Mouse (Mus musculus): ENCODE data around the gene Gm10142. TPM values are rescaled to one million over a fixed set of nuclear protein-coding genes. Genes with fewer than 3 reads are reported as not detected.
"Not testable (repeated sequence)": the region's sequence is repeated elsewhere in the genome, so short reads cannot be mapped to it uniquely, and the experiment has no call there.

The Gm10142 gene
- polyA plus RNA-seq, 1 experiment from 2014 or later, result not detected

GRCm38 (mm10) chr10:77750686-77751085 is 35.1 kb downstream of the Gm10142 start:
- ATAC-seq (replicated peaks); H3K4me1 ChIP-seq; H3K4me2 ChIP-seq (replicated peaks); H3K27me3 ChIP-seq; H3K36me3 ChIP-seq; H3K27ac ChIP-seq (replicated peaks); H3K9me3 ChIP-seq; H3K9ac ChIP-seq (replicated peaks); H3K4me3 ChIP-seq: not testable (repeated sequence)
- 73% methylated on average over 1 of the region's 1 CpGs for WGBS

- not testable (repeated sequence) for H3K9me3 ChIP-seq; H3K4me1 ChIP-seq; H3K9ac ChIP-seq (replicated peaks); ATAC-seq (replicated peaks); H3K27me3 ChIP-seq; H3K4me3 ChIP-seq; H3K27ac ChIP-seq (replicated peaks); H3K36me3 ChIP-seq; H3K4me2 ChIP-seq (replicated peaks)
- 71% methylated on average over 1 of the region's 1 CpGs for whole genome bisulfite sequencing
These were observed 35.6 kb downstream of the Gm10142 start, which contains the start of gene Gm9736 for GRCm38 (mm10) chr10:77751254-77751653. TSS of gene Gm9736 (minus strand) at chr10:77751354.

- H3K4me1 ChIP-seq; H3K27ac ChIP-seq (replicated peaks); H3K9ac ChIP-seq (replicated peaks); H3K9me3 ChIP-seq; H3K27me3 ChIP-seq; ATAC-seq (replicated peaks); H3K4me2 ChIP-seq (replicated peaks); H3K4me3 ChIP-seq; H3K36me3 ChIP-seq: not testable (repeated sequence)
- WGBS, result 66% methylated on average over 3 of the region's 3 CpGs
These were observed 36.7 kb downstream of the Gm10142 start for GRCm38 (mm10) chr10:77752312-77752711.

- Histone ChIP-seq H3K9me3 (no peaks in the 10 kb centered on the region), H3K9ac (replicated peaks) (no peak overlapping the region), H3K27me3 (no peaks in the 10 kb centered on the region), H3K4me1 (no peaks in the 10 kb centered on the region), H3K36me3 (no peaks in the 10 kb centered on the region), H3K27ac (replicated peaks) (no peak overlapping the region), H3K4me3 (no peak overlapping the region), H3K4me2 (replicated peaks) (no peak overlapping the region)
- ATAC-seq (replicated peaks), result no peak
These were observed 37.8 kb downstream of the Gm10142 start for GRCm38 (mm10) chr10:77753448-77753847.

- not testable (repeated sequence) for H3K27ac ChIP-seq (replicated peaks); H3K27me3 ChIP-seq; H3K9me3 ChIP-seq; H3K9ac ChIP-seq (replicated peaks); H3K4me2 ChIP-seq (replicated peaks); ATAC-seq (replicated peaks); H3K36me3 ChIP-seq; H3K4me3 ChIP-seq; H3K4me1 ChIP-seq
- WGBS, result no CpG with 5 or more reads among the region's 1 CpGs
These were observed 44.0 kb downstream of the Gm10142 start, which contains the start of gene Gm3233 for GRCm38 (mm10) chr10:77759582-77759981. TSS of gene Gm3233 (minus strand) at chr10:77759682.

Other genes with a start within 250 kb of the Gm10142 start
- gene Fam207a, start 200.0 kb upstream of the Gm10142 start, polyA plus RNA-seq (2015; fragmentation: Nextera tagmentation; extraction: Ambion mirVana), result 43.0 and 44.2 TPM in 2 replicates
- 0.65 and 0.87 TPM in 2 replicates for gene Itgb2, start 185.6 kb upstream of the Gm10142 start, polyA plus RNA-seq (2015; fragmentation: Nextera tagmentation; extraction: Ambion mirVana)
- 67.5 and 71.0 TPM in 2 replicates for gene Pttg1ip, start 134.1 kb upstream of the Gm10142 start, polyA plus RNA-seq (2015; fragmentation: Nextera tagmentation; extraction: Ambion mirVana)
- 318 and 322 TPM in 2 replicates for gene Sumo3, start 109.7 kb upstream of the Gm10142 start, polyA plus RNA-seq (2015; fragmentation: Nextera tagmentation; extraction: Ambion mirVana)
- gene Gm49325, start 109.6 kb upstream of the Gm10142 start, polyA plus RNA-seq (2015; fragmentation: Nextera tagmentation; extraction: Ambion mirVana), result 4.2 and 8.6 TPM in 2 replicates
- 108 and 117 TPM in 2 replicates for gene Ube2g2, start 93.5 kb upstream of the Gm10142 start, polyA plus RNA-seq (2015; fragmentation: Nextera tagmentation; extraction: Ambion mirVana)
- 0.17 and 0.52 TPM in 2 replicates for gene Tspear, start 29.2 kb upstream of the Gm10142 start, polyA plus RNA-seq (2015; fragmentation: Nextera tagmentation; extraction: Ambion mirVana)
- not detected in 2 replicates for gene Gm19402, start 25.1 kb upstream of the Gm10142 start, polyA plus RNA-seq (2015; fragmentation: Nextera tagmentation; extraction: Ambion mirVana)
- not detected in 2 replicates for gene Gm9508, start 18.6 kb upstream of the Gm10142 start, polyA plus RNA-seq (2015; fragmentation: Nextera tagmentation; extraction: Ambion mirVana)
- gene Gm10272, start 9.2 kb upstream of the Gm10142 start, polyA plus RNA-seq (2015; fragmentation: Nextera tagmentation; extraction: Ambion mirVana), result not detected in 2 replicates
- gene Gm10024, start 4.3 kb upstream of the Gm10142 start, polyA plus RNA-seq (2015; fragmentation: Nextera tagmentation; extraction: Ambion mirVana), result not detected in 2 replicates
- gene Krtap12-1, start 4.8 kb downstream of the Gm10142 start, polyA plus RNA-seq (2015; fragmentation: Nextera tagmentation; extraction: Ambion mirVana), result not detected in 2 replicates
- gene Gm10100, start 10.7 kb downstream of the Gm10142 start, polyA plus RNA-seq (2015; fragmentation: Nextera tagmentation; extraction: Ambion mirVana), result not detected in 2 replicates
- gene Gm18596, start 26.8 kb downstream of the Gm10142 start, polyA plus RNA-seq (2015; fragmentation: Nextera tagmentation; extraction: Ambion mirVana), result not detected in 2 replicates
- gene Gm9736, start 35.5 kb downstream of the Gm10142 start, polyA plus RNA-seq (2015; fragmentation: Nextera tagmentation; extraction: Ambion mirVana), result not detected in 2 replicates
- not detected in 2 replicates for gene Gm3233, start 43.9 kb downstream of the Gm10142 start, polyA plus RNA-seq (2015; fragmentation: Nextera tagmentation; extraction: Ambion mirVana)
- not detected in 2 replicates for gene Gm3238, start 55.5 kb downstream of the Gm10142 start, polyA plus RNA-seq (2015; fragmentation: Nextera tagmentation; extraction: Ambion mirVana)
- not detected in 2 replicates for gene Gm7138, start 61.1 kb downstream of the Gm10142 start, polyA plus RNA-seq (2015; fragmentation: Nextera tagmentation; extraction: Ambion mirVana)
- not detected in 2 replicates for gene Gm3250, start 66.7 kb downstream of the Gm10142 start, polyA plus RNA-seq (2015; fragmentation: Nextera tagmentation; extraction: Ambion mirVana)
- not detected in 2 replicates for gene Gm7137, start 72.4 kb downstream of the Gm10142 start, polyA plus RNA-seq (2015; fragmentation: Nextera tagmentation; extraction: Ambion mirVana)
- gene Gm9639, start 79.3 kb downstream of the Gm10142 start, polyA plus RNA-seq (2015; fragmentation: Nextera tagmentation; extraction: Ambion mirVana), result not detected in 2 replicates
- gene Gm19668, start 83.3 kb downstream of the Gm10142 start, polyA plus RNA-seq (2015; fragmentation: Nextera tagmentation; extraction: Ambion mirVana), result not detected in 2 replicates
- gene Gm9507, start 96.0 kb downstream of the Gm10142 start, polyA plus RNA-seq (2015; fragmentation: Nextera tagmentation; extraction: Ambion mirVana), result not detected in 2 replicates
- gene Gm2696, start 98.9 kb downstream of the Gm10142 start, polyA plus RNA-seq (2015; fragmentation: Nextera tagmentation; extraction: Ambion mirVana), result not detected in 2 replicates
- gene Krtap10-4, start 111.3 kb downstream of the Gm10142 start, polyA plus RNA-seq (2015; fragmentation: Nextera tagmentation; extraction: Ambion mirVana), result not detected in 2 replicates
- not detected in 2 replicates for gene Krtap10-10, start 120.1 kb downstream of the Gm10142 start, polyA plus RNA-seq (2015; fragmentation: Nextera tagmentation; extraction: Ambion mirVana)
- not detected in 2 replicates for gene Gm36176, start 131.0 kb downstream of the Gm10142 start, polyA plus RNA-seq (2015; fragmentation: Nextera tagmentation; extraction: Ambion mirVana)
- gene Gm10318, start 137.1 kb downstream of the Gm10142 start, polyA plus RNA-seq (2015; fragmentation: Nextera tagmentation; extraction: Ambion mirVana), result not detected in 2 replicates
- gene Gm3285, start 146.2 kb downstream of the Gm10142 start, polyA plus RNA-seq (2015; fragmentation: Nextera tagmentation; extraction: Ambion mirVana), result not detected in 2 replicates
- gene Lrrc3, start 186.7 kb downstream of the Gm10142 start, polyA plus RNA-seq (2015; fragmentation: Nextera tagmentation; extraction: Ambion mirVana), result 11.1 and 11.3 TPM in 2 replicates

Measured in forebrain, embryonic 15.5 days (tissue).